Mouse (Mus musculus) brain, adult 2 months (tissue): Measurements from ENCODE around the gene Med19.
"Not testable (repeated sequence)": the region's sequence is repeated elsewhere in the genome, so short reads cannot be mapped to it uniquely, and the experiment has no call there.

ENCODE experiments used
- DNase-seq: peaks from one replicate; pipeline ENCODE4 v3.0.0; 2011; ENCODE audit warnings: low read depth, low spot score

Med19 gene

GRCm38 (mm10) chr2:84717357-84717756 lies 39.2 kb downstream of the Med19 start:
- DNase-seq, result no peak

GRCm38 (mm10) chr2:84720718-84721117 lies 42.5 kb downstream of the Med19 start:
- no peak for DNase-seq

- no peak for DNase-seq
Measured at GRCm38 (mm10) chr2:84721182-84721581, 43.0 kb downstream of the Med19 start.

- no peak for DNase-seq
Measured at GRCm38 (mm10) chr2:84723856-84724255, 45.7 kb downstream of the Med19 start.

GRCm38 (mm10) chr2:84725770-84726169 lies 47.6 kb downstream of the Med19 start:
- DNase-seq, result no peak

GRCm38 (mm10) chr2:84726716-84727115 lies 48.5 kb downstream of the Med19 start:
- no peak for DNase-seq

GRCm38 (mm10) chr2:84727172-84727858 lies 49.1 kb downstream of the Med19 start, which contains the start of gene Clp1:
Gene Clp1, minus strand, starts transcription at chr2:84727350.
- DNase-seq, result peak; percentile 98

- DNase-seq, result not testable (repeated sequence)
Measured at GRCm38 (mm10) chr2:84728191-84728590, 50.0 kb downstream of the Med19 start.

GRCm38 (mm10) chr2:84731206-84731605 lies 53.0 kb downstream of the Med19 start:
- DNase-seq, result no peak

- no peak for DNase-seq
Measured at GRCm38 (mm10) chr2:84732394-84732793, 54.2 kb downstream of the Med19 start.

- DNase-seq, result peak; percentile 96
Measured at GRCm38 (mm10) chr2:84733579-84734300, 55.5 kb downstream of the Med19 start, which contains the start of gene Ypel4. Gene Ypel4, plus strand, starts transcription at chr2:84734058.

- peak; percentile 65 for DNase-seq
Measured at GRCm38 (mm10) chr2:84734351-84734864, 56.2 kb downstream of the Med19 start.

GRCm38 (mm10) chr2:84734919-84735318 lies 56.7 kb downstream of the Med19 start:
- DNase-seq, result no peak

- DNase-seq, result peak; percentile 27
Measured at GRCm38 (mm10) chr2:84735346-84735920, 57.2 kb downstream of the Med19 start.

GRCm38 (mm10) chr2:84736312-84737161 lies 58.3 kb downstream of the Med19 start:
- peak; percentile 50 for DNase-seq

GRCm38 (mm10) chr2:84737451-84737925 lies 59.3 kb downstream of the Med19 start:
- DNase-seq, result no peak
